Mouse (Mus musculus) ES-Bruce4 (cell line): ENCODE data around the gene Fer.

Source experiments
- CTCF ChIP-seq: IDR thresholded peaks from one replicate; pipeline ENCODE4 v1.8.1; 2011; ENCODE audit warnings: low read depth, low read length
- EP300 ChIP-seq: IDR thresholded peaks from 2 replicates; pipeline ENCODE4 v1.6.1; 2011; ENCODE audit warnings: low read depth, low read length; ENCODE audit not compliant: insufficient read depth
- POLR2A ChIP-seq: IDR thresholded peaks from one replicate; pipeline ENCODE4 v1.8.1; 2011; ENCODE audit warnings: low read length; ENCODE audit not compliant: insufficient read depth

DNA sequence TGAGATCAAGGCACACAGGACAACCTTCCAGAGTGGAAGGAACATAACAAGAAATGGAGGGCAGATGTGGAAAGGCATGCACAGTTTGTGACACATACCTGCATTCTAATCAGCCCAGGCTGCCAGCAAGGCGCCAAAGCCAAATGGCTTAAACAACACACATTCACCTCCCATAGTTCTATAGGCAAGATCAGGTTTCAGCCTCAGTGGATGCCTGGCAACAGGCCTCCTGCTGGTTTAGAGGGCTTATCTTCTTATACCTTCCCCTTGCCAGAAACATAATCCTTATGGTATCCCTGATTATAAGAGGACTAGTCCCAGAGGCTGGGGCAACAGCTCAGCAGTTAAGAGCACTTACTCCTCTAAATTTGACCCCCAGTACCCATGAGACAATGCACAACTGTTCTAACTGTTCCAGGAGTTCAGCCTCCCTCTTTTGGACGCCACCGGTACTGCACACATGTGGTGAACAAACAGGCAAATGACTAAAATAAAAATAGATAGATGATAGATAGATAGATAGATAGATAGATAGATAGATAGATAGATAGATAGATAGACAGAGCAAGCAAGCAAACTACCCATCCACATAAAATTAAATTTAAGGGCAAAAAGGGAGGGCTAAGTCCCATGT is 23.1 kb upstream of the Fer start:
- TF ChIP-seq CTCF = no peak
- TF ChIP-seq EP300 = no peak
- no peak for TF ChIP-seq POLR2A
